Mouse (Mus musculus) cerebellum, postnatal 10 days (tissue): ENCODE measurements around the gene Cryba4.
A peak's percentile ranks its signal among the peaks of the same experiment; 100 is the strongest.

ENCODE experiments used
- DNase-seq, 2 experiments: peaks; one replicate each; pipeline ENCODE4 v3.0.0; 2021; ENCODE audit warnings: mixed read lengths in 2 of 2

Gene Cryba4

DNA sequence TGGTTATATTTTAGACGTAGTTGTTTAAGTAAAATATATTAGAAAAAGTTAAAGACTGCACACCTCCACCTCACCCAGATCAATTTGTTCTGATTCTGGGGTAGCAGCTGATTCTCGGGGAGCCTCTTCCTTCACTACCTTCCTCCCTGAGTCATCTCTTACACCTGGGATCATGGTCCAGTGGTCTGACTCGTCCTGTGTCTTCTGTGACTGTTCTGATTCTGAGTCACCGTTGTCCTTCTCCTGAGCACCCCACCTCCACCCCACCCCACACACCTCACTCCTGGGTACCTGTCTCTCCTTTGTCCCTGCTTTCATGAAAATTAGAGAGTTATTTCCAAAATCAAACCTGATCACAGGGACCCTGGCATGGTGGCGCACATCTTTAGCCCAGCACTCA, 12.8 kb upstream of the Cryba4 start:
- DNase-seq, result no peak

GRCm38 (mm10) chr5:112264099-112264498, 11.8 kb upstream of the Cryba4 start:
- no peak for DNase-seq

GRCm38 (mm10) chr5:112260818-112261217, 8.5 kb upstream of the Cryba4 start:
- DNase-seq, result no peak

- no peak for DNase-seq
Measured at GRCm38 (mm10) chr5:112259862-112260650, 7.7 kb upstream of the Cryba4 start.

- DNase-seq, result no peak
Measured at GRCm38 (mm10) chr5:112257896-112258295, 5.6 kb upstream of the Cryba4 start.

DNA sequence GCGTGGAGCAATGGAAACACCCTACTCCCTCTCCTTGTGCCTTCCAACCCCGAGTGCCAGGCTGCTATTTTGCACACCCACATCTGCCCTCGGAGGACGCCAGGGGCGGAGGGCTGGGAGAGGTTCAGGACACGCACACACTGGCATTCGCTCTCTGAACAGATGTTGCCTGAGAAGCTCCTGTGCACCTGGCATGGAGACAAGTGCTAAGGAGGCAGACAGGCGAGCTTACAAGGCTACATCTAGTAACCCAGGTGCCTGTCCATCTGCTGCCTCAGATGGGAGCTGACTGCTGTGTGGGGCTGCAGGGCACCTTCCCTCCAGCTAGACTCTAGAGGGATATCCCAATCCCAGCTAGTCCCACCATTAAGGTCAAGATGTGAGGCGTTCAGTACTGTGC, 4.1 kb upstream of the Cryba4 start:
- DNase-seq, result peak; percentile 74 to 75

- peak; percentile 90 to 95 for DNase-seq
Measured at GRCm38 (mm10) chr5:112255426-112255825, 3.1 kb upstream of the Cryba4 start, which contains the start of gene Crybb1. Crybb1 (plus strand) TSS chr5:112255815.

DNA sequence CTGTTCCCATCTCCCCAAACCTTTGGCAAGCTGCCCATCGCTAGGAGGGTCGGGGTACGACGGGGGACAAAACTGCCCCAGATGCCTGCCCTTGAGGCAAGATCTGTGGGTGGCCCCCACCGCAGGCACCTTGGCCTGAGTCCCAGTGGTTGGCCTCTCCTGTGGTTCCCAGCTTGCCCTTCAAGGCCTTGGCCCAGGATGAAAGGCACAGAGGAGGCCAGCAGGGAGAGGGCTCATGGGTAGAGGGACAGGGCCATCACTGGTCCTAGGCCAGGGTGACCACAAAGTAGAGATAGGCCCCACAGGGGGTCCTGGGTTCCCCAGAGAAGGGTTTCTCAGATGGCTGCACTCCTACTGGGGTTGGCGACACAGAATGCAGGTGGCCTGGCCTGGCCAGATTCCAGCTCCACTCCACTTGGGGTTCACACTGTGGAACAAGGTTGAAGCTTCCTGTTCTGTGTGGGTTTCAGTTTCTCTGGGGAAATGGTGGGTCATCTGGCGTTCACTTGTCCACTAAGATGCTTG, 2.0 kb upstream of the Cryba4 start:
- DNase-seq, result peak; percentile 66 to 75

GRCm38 (mm10) chr5:112253169-112253568, 851 bp upstream of the Cryba4 start:
- DNase-seq, result no peak

DNA sequence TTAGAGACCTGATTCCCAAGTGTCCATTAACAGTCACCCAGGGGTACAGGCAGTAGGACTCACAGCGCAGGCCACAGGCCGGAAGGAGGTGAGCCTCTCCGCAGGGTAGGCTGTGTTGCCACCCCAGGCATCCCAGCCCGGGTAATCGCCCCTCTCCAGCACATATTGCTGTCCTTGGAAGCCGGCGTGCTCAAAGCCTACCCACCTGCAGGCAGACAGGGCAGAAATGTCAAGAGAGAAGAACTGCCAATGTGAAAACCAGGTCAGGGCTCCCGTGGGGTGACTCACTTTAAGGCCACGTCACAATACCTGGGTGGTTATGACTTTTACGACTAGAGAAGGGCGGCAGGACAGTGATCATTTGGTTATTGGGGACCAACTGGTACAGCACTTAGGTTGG, 3.2 kb downstream of the Cryba4 start:
- DNase-seq, result no peak

DNA sequence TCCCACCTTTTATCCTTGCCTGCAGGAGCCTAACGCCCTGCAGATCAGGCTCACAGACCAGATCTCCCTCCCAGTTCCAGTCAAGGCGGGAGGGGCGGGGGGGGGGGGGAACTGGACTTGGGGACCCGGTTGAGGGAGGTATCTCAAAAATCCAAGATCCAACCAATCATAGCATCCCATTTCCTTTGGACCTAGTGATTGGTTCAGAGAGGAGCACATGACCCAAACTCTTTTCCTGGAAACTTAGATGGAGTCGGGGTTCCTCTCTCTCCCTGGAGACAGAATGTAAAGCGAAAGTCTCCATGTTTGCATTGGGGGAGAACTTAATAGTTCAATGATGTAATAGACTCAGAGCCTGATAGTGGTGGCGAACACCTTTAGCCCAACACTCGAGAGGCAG, 4.9 kb downstream of the Cryba4 start:
- no peak for DNase-seq

GRCm38 (mm10) chr5:112244890-112245615, 7.3 kb downstream of the Cryba4 start:
- DNase-seq, result no peak

GRCm38 (mm10) chr5:112244275-112244562, 8.1 kb downstream of the Cryba4 start:
- no peak for DNase-seq

DNA sequence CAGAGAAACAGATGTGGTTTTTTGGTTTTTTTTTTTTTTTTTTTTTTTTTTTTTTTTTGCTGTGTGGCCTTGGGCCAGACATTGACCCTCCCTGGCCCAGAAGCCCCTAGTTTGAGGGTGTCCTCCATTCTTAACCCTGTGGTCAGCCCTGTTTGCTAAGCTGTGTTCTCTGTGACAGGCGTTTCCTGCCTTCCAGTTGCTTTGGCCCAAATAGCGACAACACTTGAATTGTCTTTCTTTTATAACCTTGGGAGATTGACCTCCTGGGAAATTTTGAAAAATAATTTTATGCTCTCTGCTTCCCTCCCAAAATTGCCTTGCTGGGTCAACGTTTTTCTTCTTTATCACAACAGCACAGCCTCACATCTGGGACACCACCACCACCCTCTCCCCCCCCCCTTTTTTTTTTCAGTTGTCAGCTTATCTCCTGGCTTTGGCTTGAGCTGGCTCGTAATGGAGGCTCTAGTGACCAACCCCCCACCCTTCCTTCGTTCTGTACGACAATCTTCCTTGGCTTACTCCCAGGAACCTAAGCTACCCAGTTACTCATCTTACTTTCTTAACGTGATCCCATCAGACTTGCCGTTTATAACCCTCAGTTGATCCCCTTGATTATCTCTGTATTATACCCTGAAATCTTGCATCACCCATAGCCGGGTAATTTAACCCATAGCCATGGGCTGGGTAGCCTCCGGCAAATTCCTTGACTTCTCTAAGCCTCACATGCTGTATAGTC, 8.6 kb downstream of the Cryba4 start:
- DNase-seq, result no peak

DNA sequence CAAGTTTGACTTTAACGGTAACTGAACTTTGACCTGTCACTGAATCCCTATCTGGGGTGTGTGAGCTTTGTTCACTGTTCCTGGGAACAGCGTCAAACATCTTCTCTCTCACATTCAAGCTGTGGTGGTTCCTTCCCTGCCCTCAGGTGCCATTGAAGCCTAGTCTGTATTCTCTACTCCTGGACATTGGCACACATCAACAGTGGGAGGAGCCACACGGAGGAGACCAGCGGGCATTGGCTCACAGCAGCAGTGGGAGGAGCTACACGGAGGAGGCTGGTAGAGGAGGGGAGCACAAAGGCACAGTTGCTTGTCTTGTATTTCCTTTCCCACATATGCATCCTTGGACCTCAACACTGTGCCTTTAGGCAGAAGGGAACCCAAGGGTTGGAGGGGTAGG, 9.3 kb downstream of the Cryba4 start:
- no peak for DNase-seq

DNA sequence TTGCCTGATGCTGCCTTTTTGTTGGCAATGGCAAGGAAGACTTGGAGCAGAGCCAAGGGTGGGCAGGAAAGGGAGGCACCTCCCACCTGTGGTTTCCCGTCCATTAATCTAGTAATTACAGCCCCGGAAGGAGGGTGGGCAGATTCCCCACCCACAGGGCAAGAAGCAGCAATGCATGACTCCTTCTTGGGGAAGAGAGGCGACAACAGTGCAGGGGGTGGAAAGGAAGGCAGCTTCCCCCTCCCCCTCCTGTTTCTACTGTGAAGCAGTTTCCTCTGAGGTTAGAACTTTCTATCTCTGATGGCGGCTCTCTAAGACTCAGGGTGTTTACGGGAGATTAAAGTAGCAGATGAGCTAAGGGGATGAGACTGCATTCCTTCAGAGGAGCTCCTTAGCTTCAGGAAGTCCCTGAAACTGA, 9.9 kb downstream of the Cryba4 start:
- DNase-seq, result no peak

DNA sequence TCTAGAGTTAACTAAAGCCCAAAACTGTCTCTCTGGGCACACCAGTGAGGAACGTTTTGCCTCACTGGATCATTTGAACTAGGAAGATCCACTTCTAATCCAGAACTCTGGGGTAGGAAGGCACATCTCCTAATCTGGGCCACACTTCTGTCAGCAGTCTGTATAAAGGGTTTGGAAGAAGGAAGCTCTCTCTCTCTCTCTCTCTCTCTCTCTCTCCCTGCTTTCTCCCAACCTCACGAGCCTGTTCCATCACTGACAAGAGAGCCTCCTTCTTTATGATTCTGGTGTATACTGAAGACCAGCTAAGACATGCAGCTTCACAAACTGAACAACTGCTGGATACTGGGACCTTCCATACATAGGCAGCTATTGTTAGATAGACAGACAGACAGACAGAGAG, 10.5 kb downstream of the Cryba4 start:
- no peak for DNase-seq

DNA sequence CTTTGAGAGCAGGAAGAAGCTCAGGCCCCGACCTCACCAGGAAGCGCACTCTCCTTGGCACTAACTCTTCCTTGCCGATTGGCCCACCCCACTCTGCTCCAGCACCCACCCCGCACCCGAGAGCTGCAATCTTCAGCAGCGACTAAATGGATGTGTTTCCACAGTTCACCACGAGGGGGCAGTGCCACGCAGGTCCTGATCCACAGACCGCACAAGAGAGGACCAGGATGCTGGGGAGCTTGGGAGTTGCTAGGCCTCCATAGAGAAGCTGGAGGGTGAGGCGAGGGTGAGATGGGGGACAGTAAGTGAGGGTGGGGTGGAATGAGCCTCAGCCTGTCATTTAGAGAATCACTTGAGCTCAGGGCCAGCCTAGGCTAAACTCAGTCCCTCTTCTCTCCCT, 11.6 kb downstream of the Cryba4 start:
- peak; percentile 95 to 97 for DNase-seq

- DNase-seq, result peak; percentile 62 to 81
Measured at GRCm38 (mm10) chr5:112238781-112239482, 13.4 kb downstream of the Cryba4 start.

- peak; percentile 72 to 76 for DNase-seq
Measured at GRCm38 (mm10) chr5:112237866-112238570, 14.3 kb downstream of the Cryba4 start.

DNA sequence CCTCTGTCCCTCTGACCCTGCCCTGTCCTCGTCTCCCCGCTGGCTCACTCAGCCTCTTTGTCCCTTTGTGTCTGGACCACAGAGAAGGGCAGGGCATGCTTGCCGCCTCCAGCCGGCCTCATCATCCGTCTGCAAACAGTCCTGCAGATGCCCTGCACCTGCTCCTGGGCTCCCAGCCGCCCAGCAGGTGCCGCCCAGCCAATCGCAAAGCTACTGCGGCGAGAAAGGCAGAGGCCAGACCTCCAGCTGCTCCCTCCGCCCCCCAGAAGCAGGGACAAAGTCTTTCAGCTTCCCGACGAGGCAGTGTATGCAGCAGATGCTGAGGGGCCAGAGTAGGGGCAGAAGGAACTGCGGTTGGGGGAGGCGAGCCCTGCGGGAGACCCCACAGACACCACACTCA, 14.9 kb downstream of the Cryba4 start:
- DNase-seq, result peak; percentile 81 to 89

- no peak for DNase-seq
Measured at GRCm38 (mm10) chr5:112236631-112237030, 15.7 kb downstream of the Cryba4 start.
